Mouse (Mus musculus) brain, embryonic 14.5 days (tissue): ENCODE data around the gene D8Ertd738e.

Experiments
- CTCF ChIP-seq: fragments of 200-500 bp; IDR thresholded peaks from 2 replicates; pipeline ENCODE4 v1.5.1; 2012; ENCODE audit warnings: inconsistent platforms, mild to moderate bottlenecking, moderate library complexity, borderline replicate concordance; ENCODE audit not compliant: insufficient read depth, insufficient read length; ENCODE audit errors: extremely low read depth
- POLR2A ChIP-seq: fragments of 200-500 bp; IDR thresholded peaks from 2 replicates; pipeline ENCODE4 v1.6.1; 2012; ENCODE audit warnings: mild to moderate bottlenecking, inconsistent platforms, borderline replicate concordance; ENCODE audit not compliant: poor library complexity, insufficient read depth, insufficient read length, severe bottlenecking; ENCODE audit errors: extremely low read depth

DNA sequence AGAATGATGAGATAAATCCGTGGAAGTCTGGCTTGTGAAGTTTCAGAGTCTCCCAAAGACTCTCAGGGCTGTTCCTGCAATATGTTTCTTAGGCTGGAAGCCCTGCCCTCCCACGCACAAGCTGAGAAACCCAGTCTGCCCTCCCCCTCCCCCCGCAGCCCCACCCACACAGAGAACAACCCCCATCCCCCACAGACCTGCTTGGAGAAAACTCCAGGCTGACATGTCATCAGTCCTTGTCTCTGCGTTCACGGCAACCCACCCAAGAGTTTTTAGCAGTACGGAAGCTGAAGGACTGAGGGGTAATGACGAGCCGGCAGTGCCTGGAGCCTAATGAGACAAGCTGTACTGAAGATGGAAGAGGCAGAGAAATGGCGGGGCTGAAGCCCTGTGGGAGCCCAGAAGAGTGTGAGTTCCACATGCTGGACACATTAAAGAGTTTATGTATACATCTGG is 35.1 kb upstream of the D8Ertd738e start:
- TF ChIP-seq POLR2A (no peak), CTCF (no peak)
